Mouse (Mus musculus) layer of hippocampus, postnatal 25 days (tissue): ENCODE results near the gene Prss56. TPM values are rescaled to one million over a fixed set of nuclear protein-coding genes. Genes with fewer than 3 reads are reported as not detected.

ENCODE experiments used
- DNase-seq, 2 experiments: peaks; one replicate each; pipeline ENCODE4 v3.0.0; 2022; ENCODE audit warnings: mixed read lengths in 2 of 2, low spot score in 1 of 2; ENCODE audit errors: extremely low spot score in 1 of 2
- total RNA-seq, 2 experiments: library from RNA; stranded (reverse); gene quantifications; 2 replicates each; pipeline ENCODE4 v1.2.3; 2021

Prss56 gene
- total RNA-seq, 2 experiments from 2014 or later, result 0.34 to 0.42 TPM

DNA sequence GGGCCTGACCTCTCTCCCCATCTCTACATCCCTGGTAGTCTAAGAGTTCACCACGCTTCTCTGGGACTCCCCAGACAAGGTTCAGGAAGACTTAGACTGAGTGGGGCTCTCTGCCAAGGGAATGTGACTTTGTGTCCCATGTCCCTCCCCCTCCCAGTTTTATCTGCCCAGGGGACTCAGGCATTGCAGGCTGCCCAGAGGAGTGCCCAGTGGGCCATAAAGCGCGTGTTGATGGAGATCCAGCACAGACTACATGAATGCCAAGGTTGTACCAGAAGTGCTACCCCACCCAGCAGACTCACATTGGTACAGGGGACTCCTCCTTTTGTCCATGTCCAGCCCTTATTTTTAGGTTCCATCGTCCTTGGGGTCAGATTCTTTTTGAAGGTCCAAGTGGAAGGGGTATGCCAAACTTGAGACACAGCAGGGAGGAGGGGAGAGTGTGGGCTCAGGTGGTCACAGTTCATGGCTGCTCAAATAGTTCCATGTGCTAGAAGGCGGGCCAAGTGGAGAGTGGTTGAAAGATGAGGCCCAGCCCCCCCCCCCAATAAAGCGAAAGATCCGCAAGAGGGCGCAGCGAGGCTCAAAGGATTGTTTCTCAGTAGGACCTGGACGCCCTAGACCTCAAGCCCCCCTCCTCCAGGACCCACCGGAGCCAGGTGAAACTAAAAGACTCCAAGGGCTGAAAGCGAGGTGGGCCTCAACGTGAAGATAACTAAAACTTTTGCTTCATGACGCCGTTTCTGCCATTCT, 1.1 kb downstream of the Prss56 start:
- peak in 1 of 2 experiments; percentile 19 for DNase-seq

DNA sequence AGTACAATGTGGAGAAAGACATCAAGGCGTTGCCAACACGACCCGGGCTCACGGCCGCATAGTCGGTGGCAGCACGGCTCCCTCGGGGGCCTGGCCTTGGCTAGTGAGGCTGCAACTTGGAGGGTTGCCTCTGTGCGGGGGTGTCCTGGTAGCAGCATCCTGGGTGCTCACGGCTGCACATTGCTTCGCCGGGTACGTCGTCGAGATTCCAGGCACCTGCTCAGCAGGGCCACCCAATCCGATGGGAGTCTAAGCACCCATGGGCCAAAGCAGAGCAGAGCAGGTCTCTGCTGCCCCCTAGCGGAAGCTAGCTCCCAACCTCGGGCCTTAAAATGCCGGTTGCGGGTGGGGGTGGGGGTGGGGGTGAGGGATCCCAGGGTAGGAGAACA, 1.6 kb downstream of the Prss56 start:
- DNase-seq, result peak; percentile 72 to 88

DNA sequence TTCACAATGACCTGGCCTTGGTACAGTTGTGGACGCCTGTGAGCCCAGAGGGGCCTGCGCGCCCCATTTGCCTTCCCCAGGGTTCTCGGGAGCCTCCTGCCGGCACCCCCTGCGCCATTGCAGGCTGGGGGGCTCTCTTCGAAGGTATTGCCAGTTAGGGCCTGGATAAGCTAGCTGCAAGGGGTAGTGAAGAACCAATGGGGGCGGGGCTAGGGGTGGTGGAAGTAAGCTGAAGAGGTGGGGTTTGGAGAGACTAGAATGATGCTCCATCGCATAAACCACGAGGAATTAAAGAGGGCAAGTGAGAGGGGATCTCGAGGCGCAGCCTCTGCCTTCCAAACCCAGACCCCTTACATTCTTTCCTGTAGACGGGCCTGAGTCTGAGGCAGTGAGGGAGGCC, 2.4 kb downstream of the Prss56 start:
- no peak for DNase-seq

DNA sequence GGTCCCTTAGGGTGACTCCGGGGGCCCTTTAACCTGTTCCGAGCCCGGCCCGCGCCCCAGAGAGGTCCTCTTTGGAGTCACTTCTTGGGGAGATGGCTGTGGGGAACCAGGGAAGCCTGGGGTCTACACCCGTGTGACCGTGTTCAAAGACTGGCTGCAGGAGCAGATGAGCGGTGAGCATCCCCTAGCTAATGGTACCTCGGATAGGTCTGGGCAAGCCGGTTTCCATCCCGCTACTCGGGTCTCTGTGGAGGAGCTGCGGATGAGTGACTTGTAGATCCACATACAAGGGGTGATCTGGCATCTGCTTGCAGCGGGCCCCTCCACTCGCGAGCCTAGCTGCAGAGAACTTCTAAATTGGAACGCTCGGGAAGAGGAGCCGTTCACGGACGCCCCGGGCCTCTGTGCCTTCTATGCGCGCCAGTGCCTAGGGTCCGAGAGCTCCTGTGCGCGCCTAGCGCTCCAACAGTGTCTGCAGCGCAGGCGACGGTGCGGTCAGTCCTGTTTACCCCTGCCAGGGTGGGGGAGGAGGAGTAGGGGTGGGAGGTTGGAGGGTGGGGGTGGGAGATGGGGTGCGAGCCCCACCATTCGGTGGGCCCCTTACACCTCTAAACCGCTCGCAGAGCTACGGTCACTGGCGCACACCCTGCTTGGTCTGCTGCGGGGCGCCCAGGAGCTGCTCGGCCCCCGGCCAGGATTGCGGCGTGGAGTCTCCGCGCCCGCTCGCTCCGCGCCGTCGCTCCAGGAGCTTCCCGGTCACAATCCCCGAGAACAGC, 3.3 kb downstream of the Prss56 start:
- DNase-seq, result no peak

DNA sequence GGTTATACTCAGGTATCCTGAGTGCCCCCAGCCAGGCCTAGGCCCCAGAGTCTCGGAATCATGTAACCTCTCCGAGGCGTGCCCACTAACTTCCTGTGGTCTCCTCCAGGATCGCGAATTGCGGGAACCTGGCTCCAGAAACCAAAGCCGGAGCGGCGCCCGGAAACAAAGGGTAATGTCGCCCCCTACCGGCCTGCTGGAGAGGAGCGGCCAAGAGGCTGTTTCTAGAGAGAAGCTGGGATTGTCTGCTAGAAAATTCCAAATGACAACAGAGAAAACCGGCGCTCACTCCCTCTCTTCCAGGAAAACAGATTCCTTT, 3.9 kb downstream of the Prss56 start:
- peak; percentile 63 to 88 for DNase-seq

DNA sequence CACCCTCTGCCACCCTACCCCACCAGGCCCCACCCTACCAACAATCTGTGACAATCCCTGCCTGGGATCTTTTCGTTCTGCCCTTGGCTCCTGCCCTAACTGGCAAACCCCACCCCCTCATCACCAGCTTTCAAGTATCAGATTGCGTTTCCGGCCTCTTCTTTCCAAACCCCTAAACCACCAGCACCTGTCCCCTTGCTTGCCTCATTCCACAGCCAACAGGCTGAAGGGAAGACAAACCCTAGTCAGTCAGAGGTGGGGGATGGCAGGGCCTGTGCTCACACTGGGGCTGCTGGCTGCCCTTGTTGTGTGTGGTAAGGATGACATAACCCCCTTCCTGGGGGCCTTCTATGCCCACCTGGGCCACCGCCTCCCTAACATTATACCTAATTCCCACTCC, 7.3 kb downstream of the Prss56 start, which contains the start of gene Chrnd:
Chrnd (plus strand) TSS at position 179 of the 400 bp plus-strand sequence.
- no peak for DNase-seq

DNA sequence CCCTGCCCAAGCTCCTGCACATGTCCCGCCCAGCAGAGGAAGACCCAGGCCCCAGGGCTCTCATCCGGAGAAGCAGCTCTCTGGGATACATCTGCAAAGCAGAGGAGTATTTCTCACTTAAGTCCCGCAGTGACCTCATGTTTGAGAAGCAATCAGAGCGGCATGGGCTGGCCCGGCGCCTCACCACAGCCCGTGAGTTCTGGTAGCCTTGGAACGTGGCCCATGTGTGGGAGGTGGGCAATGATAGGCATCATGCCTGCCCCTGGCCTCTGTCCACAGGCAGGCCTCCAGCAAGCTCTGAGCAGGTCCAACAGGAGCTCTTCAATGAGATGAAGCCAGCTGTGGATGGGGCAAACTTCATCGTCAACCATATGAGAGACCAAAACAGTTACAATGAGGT, 14.2 kb downstream of the Prss56 start:
- no peak for DNase-seq

DNA sequence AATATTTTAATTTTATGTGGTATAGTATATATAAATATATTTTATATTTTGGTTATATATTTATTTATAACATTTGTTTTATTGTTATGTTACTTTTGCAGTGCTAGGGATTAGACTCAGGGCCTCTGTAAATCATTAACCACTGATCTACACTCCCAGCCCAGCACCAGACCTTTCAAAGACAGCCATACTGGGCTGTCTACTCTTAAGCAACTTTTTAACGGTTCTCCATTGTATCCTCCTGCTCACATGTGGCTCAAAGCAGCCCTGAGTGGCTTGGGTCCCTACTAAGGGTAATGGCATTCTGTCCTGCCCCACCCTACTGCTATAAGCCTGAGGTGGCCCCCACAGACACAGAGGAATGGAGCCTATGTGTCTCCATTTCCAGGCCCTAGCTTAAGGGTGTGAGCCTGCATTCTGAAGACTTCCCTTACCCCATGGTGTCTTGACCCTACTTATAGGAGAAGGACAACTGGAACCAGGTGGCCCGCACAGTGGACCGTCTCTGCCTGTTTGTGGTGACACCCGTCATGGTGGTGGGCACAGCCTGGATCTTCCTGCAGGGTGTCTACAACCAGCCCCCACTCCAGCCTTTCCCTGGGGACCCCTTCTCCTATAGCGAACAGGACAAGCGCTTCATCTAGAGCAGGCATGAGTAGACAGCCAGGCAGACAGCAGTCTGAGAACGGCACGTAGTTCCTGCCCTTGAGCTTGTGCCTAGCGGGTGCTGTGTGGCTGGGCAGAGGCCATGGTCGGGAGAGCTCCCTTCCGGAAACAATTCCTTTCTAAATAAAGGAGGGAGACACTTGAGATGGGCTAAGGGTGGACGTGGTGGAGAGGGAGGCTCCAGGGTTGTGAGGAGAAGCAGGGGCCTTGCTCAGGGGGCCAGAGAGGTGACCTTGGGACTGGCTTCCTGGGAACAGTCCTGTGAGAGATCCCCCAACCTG, 15.3 kb downstream of the Prss56 start:
- DNase-seq, result no peak

DNA sequence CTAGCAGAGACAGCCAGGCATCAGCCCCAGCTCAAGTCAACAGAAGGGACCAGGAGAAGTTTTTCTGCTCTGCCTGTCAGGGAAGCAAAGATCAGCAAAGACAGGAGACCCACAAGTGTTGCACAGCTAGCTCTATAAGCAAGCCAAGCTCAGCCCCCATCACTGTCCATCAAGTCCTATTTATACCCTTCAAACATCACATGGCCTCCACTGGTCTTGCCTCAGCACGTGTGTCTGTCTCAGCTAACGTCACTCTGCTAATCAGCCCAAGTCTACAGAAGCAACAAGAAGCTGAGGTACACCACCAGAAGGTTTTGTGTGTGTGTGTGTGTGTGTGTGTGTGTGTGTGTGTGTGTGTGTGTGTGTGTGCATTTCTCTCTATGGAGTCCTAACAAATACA, 17.7 kb downstream of the Prss56 start:
- no peak for DNase-seq

DNA sequence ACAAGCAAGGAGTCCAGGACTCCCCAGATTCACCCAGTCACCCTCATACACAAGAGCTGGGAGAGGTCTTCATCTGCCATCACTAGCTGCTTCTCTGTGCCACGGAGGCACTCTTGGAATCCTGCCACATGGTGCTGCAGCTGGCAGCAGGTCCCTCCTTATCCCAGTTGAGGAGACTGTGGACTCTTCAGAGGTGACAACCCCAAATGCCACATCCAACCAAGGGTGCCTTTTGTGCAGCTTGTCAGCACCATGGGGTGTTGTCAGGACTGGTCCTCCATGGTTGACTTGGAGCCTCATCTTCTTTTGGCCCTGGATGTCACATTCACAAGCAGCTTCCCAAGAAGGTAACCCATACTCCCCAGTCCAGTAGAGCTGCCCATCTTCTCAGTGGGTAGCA, 18.7 kb downstream of the Prss56 start:
- no peak for DNase-seq

DNA sequence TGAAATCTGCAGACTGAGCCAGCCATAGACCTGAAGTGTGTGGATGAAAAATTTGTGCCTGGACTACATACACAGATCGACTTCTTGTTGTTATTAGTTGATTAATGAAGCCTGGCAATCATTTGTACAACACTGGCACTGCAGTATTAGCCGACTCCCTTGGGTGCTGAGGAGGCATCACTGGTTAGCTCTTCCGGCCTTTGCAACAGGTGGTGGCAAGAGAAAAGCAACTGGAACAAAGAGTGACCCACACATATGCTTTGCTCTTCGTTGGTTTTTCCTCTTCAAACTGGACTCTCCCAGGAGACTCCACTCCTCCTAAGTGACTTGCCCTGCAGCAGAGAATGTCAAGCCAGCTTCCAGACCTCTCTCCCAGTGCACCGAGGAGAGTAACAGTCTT, 20.7 kb downstream of the Prss56 start:
- DNase-seq, result no peak

DNA sequence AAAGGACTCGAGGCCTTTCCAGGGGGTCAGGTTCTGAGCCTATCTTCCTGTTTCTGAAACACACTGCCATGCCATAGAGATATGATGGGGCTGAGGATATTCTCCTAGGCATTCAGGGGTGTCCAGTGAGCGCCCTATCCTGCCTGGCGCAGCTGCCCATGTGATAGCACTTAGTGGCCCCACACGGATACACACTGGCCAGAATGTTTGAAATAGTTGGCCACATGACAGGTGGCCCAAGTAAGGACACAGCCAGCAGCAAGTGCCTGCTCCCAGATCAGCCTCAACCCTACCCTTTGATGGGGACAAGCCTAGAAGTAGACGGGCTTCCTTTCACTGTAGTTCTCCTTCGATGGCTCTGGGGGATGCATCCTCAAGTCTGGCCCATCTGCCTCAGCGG, 21.4 kb downstream of the Prss56 start, which contains the start of gene Chrng:
Chrng (plus strand) TSS at position 193 of the 400 bp plus-strand sequence.
- DNase-seq, result no peak

DNA sequence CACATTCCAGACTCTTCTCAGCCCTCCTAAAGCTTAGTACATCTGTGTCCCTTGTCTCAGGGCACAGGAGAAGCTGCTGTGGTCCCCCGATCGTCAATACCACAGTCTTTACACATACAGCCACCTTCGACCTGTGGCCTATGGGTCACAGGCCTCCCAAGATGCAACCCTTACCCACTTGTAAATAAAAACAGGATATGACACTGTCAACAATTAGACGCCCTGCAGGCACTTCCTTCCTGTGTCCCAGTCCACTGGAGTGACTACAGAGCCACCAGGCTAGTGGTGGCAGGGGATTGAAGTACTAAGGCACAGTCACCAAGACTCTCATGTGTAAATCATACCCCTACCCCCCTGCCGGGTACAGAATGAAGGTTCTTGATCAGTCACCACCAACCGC, 21.9 kb downstream of the Prss56 start:
- no peak for DNase-seq

DNA sequence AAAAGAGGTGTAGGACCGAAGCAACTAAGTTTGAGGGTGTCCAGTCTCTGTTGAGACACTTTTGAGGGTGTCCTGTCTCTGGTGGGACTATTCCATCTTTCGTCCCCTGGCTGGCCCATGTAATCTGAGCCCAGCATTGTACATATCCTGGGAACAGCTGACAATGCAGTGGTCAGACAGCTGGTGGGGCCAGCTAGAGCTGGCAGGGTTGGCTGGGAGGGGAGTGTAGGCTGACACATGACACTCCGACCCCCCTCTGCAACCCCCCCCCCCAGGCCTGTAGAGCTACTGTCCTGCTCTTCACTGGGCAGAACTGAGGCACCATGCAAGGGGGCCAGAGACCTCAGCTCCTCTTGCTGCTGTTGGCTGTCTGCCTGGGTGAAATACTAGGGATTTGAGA, 22.4 kb downstream of the Prss56 start:
- no peak for DNase-seq

DNA sequence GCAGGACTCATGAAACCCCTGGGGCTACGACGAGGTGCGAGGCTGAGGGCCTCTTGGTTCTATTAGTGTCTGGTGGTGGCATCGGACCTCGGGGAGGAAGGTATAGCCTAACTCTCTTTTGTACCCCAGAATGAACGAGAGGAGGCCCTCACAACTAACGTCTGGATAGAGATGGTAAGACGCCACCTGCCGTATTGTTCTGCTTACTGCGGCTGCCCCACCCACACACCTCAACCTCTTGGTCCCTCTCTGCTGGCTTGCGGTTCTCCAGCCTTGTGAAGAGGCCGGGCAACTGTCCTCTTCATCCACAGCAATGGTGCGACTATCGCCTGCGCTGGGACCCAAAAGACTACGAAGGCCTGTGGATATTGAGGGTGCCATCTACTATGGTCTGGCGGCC, 23.2 kb downstream of the Prss56 start:
- DNase-seq, result no peak

DNA sequence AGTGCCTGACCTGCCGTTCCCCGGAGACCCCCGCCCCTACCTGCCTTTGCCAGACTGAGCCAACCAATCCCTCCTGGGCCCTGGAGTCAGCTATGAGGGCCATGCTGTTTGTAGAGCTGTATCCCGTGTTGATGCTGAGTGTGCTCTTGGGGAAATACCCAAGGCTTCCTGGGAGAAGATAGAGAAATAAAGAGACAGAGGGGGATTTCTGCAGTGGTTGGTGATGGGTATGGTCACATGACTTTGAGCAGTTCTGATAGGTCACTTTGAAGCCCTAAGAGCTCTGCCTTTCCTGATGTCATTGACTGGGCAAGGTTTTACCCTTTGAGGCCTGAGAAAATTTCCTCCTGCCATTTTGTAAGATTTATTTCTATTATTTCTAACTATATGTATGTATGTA, 28.3 kb downstream of the Prss56 start:
- DNase-seq, result no peak

DNA sequence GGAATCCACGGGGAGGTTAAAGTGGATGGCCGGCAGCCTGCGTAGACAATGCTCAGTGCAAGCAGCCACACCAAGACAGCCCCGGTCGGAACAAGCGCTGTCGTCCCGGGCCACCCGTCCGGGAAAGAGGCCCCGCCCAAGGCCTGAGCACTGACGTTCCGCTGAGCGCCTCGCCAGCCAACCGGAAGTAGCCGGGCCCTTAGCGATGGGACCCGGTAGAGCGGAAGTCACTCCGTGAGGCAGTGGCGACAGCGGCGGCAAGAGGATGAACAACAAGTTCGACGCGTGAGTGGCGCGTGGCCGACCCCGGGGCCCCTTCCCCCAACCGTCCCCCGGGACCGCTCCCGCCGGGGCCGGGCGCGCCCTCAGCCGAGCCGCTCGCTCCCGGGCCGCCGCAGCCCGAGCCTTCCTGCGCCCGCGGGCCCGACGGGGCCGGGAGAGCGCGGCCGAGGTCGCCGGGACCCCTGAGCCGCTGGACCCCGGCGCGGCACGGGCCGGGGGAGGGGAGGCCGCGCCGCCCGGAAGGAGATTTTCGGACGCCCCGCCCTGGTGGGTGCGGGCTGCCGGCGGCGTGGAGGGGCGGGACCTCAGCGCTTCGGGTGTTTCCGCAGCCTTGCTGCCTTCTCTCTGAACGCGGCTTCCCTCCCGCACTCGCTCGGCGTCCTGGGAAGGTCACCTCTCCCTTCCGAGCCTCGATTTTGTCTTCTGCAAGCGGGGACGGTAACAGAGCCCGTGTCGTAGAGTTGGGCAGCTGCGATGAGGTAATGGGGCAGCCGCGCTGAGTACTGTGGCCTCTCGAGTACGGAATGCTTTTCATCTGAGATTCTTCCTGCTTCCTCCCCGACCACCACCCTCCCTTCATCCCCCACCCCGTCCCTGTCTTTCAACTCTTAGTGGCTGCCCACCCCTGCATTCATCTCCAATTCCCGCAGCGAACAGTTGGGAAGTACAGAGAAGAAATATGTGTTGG, 30.9 kb downstream of the Prss56 start, which contains the start of gene Eif4e2:
Eif4e2 (plus strand) TSS at position 180 of the 970 bp plus-strand sequence.
- peak; percentile 86 for DNase-seq

DNA sequence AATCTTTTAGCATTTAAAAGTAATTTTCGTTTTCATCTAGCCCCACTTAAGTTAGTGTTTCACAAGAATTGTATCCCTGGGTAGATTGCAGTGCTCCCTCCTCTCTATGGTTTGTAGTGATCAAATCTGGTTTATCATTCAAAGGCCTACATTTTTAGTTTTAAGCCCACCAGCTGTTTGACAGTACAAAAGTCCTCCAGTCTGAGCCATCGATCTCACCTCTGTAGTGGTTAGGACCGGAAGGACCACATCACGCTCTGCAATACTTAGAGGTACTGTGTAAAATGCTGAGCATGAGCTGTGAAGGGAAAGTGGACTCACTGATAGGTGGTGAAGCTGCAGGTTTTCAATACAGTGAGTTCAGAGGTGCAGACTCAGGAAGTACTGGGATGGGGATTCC, 31.6 kb downstream of the Prss56 start:
- no peak for DNase-seq

DNA sequence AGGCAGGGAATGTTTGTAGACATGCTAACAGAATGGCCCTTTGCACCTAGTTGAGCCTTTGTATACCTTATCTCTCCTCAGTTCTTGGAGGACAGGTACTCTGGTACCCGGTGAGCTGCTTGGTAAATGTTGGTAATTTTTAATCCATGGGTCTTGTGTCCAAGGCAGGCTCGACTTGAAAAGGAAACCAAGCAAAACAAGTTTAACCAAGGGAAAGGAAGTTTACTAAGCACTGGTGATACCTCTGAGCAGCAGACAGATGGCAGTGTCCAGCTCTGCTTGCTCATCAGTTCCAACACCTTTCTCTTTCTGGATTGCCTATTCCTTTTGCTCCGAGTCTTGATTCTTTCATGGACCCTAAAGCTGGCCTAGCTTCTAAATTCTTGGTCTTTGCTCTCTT, 34.8 kb downstream of the Prss56 start:
- DNase-seq, result no peak

DNA sequence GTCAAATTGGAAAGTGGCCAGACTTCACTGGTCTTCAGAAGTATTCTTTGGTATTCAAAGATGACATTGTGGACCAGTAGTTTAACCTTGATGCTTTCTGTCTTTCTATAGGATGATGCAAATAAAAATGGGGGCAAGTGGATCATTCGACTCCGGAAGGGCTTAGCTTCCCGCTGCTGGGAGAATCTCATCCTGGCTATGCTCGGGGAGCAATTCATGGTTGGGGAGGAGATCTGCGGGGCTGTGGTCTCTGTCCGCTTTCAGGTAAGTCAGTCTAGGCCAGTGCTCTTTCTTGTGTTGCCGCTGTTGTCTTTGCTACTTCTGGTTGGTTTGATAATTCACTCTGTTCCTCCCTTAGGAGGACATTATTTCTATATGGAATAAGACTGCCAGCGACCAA, 42.6 kb downstream of the Prss56 start:
- no peak for DNase-seq
